Mouse (Mus musculus) kidney, embryonic 16.5 days (tissue): ENCODE measurements around the gene Cd274. TPM values are rescaled to one million over a fixed set of nuclear protein-coding genes. Genes with fewer than 3 reads are reported as not detected.
"Not testable (repeated sequence)": the region's sequence is repeated elsewhere in the genome, so short reads cannot be mapped to it uniquely, and the experiment has no call there.

Source experiments
- ATAC-seq: fragments of 200-750 bp; cut with Nextera tagmentation; 2 replicates; pipeline ENCODE4 v1.8.0; 2017; ENCODE audit warnings: moderate TSS enrichment; ENCODE audit not compliant: low FRiP score, low TSS enrichment
- H3K27ac ChIP-seq: fragments of 300-500 bp; sonication (generic); 2 replicates; pipeline ENCODE4 v1.5.1; 2014; ENCODE audit warnings: low read length
- H3K27me3 ChIP-seq: fragments of 300-500 bp; sonication (generic); 2 replicates; pipeline ENCODE4 v1.6.1; 2014; ENCODE audit warnings: low read length, control low read depth, mixed read lengths; ENCODE audit not compliant: insufficient read depth
- H3K36me3 ChIP-seq: fragments of 300-500 bp; sonication (generic); 2 replicates; pipeline ENCODE4 v1.6.1; 2014; ENCODE audit warnings: low read length, control low read depth, mixed read lengths; ENCODE audit not compliant: insufficient read depth
- H3K4me1 ChIP-seq: fragments of 300-500 bp; sonication (generic); 2 replicates; pipeline ENCODE4 v1.6.1; 2014; ENCODE audit warnings: low read length, control low read depth, mixed read lengths; ENCODE audit not compliant: insufficient read depth
- H3K4me2 ChIP-seq: fragments of 300-500 bp; sonication (generic); replicated peaks from 2 replicates; pipeline ENCODE4 v1.6.1; 2014; ENCODE audit warnings: low read depth, low read length
- H3K4me3 ChIP-seq: fragments of 300-500 bp; sonication (generic); 2 replicates; pipeline ENCODE4 v1.5.1; 2014; ENCODE audit warnings: mild to moderate bottlenecking, low read length
- H3K9ac ChIP-seq: fragments of 300-500 bp; sonication (generic); replicated peaks from 2 replicates; pipeline ENCODE4 v1.6.1; 2014; ENCODE audit warnings: low read length
- H3K9me3 ChIP-seq: fragments of 300-500 bp; sonication (generic); 2 replicates; pipeline ENCODE4 v1.6.1; 2016; ENCODE audit warnings: low read length, control low read depth
- WGBS: fragments of 180-500 bp; shearing (Covaris S2); extraction: QIAGEN DNeasy Blood & Tissue Kit; methylation state at CpG from one replicate; pipeline ENCODE4 v1.1.7; 2014; 5-methylcytosine and 5-hydroxymethylcytosine counted together
- polyA plus RNA-seq: library from polyadenylated mRNA; unstranded; fragments of >200 nt; fragmentation: Nextera tagmentation; extraction: Ambion mirVana; gene quantifications from 2 replicates; pipeline ENCODE4 v1.2.1, GENCODE M21; 2015

Cd274 gene
- polyA plus RNA-seq, 1 experiment from 2014 or later: 0.30 TPM

DNA sequence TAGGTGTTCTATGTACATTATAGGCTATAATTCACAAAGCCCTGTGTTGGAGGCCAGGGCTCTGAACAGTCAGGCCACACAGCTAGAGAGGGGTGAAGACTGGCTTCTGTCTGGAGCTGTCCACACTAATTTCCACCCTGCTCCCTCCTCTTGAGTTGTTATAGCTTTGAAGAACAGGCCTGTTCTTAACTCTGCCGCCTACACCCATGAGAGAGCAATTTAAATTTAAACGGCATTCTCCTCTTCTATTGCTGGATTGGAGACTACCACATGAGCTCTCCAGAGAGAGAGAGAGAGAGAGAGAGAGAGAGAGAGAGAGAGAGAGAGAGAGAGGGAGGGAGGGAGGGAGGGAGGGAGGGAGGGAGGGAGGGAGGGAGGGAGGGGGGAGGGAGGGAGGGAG, 38.1 kb downstream of the Cd274 start:
- WGBS: 50% methylated on average over 2 of the region's 2 CpGs
- H3K27me3 ChIP-seq: no peaks in the 10 kb centered on the region
- H3K27ac ChIP-seq: no peak overlapping the region
- H3K9ac ChIP-seq: no peak overlapping the region
- H3K4me1 ChIP-seq: no peaks in the 10 kb centered on the region
- no peaks in the 10 kb centered on the region for H3K36me3 ChIP-seq
- 0 out of 2 replicates have a peak, but pooled peaks cover 2% of the 10 kb centered on the region for H3K9me3 ChIP-seq
- no peak for ATAC-seq
- no peak overlapping the region for H3K4me3 ChIP-seq
- no peak overlapping the region for H3K4me2 ChIP-seq

DNA sequence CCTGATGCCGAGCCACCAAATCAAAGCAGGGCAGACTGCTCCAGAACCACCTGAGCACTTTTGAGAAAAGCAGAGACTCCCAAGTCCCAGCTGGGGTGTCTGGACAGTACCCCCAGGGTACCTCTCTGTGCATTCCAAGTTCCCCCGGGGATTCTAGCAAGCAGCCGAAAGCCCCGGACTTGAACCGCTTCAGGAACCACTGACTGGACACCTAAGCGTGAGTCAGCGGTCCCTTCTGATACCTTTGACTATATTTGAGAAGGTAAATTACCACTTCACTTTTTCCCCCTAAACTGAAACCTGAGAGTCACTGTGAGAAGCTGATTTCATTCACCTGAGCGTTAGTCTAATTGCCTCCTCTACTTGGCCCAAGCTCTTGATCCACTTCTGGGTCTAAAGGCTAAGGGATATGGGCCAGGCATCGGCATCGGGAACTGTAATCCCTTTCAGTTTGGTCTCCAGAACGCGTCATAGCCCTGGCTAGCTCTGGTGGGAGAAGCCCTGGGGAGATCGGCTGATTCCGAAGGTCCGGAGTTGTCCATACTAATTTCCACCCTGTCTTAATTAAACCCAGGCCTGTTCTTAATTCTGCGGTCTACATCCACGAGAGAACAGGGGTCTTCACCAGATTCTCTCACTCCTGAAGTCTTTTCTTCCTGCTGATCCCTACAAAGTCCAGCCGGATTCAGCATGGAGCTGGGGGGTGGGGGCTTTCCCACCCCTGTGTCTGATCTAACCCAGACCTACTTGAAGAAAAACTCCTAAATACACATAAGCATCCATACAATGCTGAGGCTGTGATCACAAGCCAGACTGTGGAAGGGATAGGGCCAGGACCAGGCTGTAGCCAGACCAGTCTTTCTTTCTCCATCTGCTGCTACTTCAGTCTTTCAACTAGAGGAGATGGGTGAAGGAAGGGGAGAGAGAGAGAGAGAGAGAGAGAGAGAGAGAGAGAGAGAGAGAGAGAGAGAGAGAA, 39.1 kb downstream of the Cd274 start:
- no peaks in the 10 kb centered on the region for H3K36me3 ChIP-seq
- 0 out of 2 replicates have a peak, but pooled peaks cover 2% of the 10 kb centered on the region for H3K9me3 ChIP-seq
- no peak overlapping the region for H3K4me2 ChIP-seq
- H3K4me3 ChIP-seq: no peak overlapping the region
- H3K4me1 ChIP-seq: no peaks in the 10 kb centered on the region
- H3K27me3 ChIP-seq: no peaks in the 10 kb centered on the region
- no peak overlapping the region for H3K9ac ChIP-seq
- ATAC-seq: no peak
- no peak overlapping the region for H3K27ac ChIP-seq
- 83% methylated on average over 18 of the region's 18 CpGs for WGBS

GRCm38 (mm10) chr19:29410619-29411018, 43.4 kb downstream of the Cd274 start, which contains the start of gene Pdcd1lg2:
Pdcd1lg2 (plus strand) TSS chr19:29410919.
- H3K9me3 ChIP-seq: no peaks in the 10 kb centered on the region
- 90% methylated on average over 4 of the region's 4 CpGs for WGBS
- no peak within 1 kb of the TSS for H3K9ac ChIP-seq
- no peak within 1 kb of the TSS for H3K4me2 ChIP-seq
- H3K27ac ChIP-seq: no peak within 1 kb of the TSS
- no peak within 1 kb of the TSS for H3K4me3 ChIP-seq
- H3K4me1 ChIP-seq: no peaks in the 10 kb centered on the region
- ATAC-seq: no peak
- H3K36me3 ChIP-seq: no peaks in the 10 kb centered on the region
- H3K27me3 ChIP-seq: no peaks in the 10 kb centered on the region

DNA sequence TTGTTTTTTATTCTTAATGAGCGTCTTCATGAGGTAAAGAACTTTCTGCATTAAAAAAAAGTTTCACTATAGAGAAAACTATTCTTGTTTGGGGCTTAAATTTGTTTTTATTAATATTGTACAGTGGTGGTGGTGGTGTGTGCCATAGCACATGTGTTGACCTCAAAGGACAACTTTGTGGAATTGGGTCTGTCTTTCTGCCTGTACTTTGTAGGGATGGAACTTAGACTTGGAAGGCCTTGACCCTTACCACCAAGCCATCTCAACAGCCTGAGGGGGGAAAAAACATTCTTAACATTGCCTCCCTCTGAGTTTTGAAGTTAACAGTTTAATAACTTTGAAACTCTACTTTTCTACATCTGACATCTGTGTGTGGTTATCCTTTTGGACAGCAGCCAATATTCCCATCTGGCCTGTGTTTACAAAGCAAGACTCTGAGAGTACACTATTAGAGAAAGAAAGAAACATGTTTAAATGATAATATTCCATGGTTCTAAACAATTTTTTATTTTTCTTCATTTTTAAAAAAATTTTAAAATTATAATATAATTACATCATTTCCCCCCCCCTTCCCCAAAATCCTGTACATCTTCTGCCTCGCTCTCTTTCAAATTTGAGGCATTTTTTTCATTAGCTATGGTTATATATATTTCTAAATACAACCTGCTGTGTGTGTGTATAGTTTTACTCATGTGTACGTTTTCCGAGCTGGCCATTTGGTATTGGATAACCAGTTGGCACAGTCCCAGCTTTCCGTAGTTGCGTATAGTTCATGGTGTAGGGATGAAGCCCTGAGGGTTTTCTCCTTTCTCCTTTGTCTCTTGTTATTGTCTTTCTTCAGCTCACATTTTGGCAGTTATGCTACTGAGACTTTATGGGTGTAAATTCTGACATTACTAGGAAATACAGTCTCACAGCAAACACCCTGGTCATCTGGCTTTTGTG, 45.5 kb downstream of the Cd274 start:
- no peaks in the 10 kb centered on the region for H3K9me3 ChIP-seq
- no peaks in the 10 kb centered on the region for H3K36me3 ChIP-seq
- no peak overlapping the region for H3K4me3 ChIP-seq
- WGBS: 70% methylated on average over 6 of the region's 6 CpGs
- no peak overlapping the region for H3K4me2 ChIP-seq
- ATAC-seq: no peak
- H3K9ac ChIP-seq: no peak overlapping the region
- H3K27me3 ChIP-seq: no peaks in the 10 kb centered on the region
- no peaks in the 10 kb centered on the region for H3K4me1 ChIP-seq
- H3K27ac ChIP-seq: no peak overlapping the region

- Histone ChIP-seq H3K4me1 (peaks cover 5% of the 10 kb centered on the region; the same call in 1 of the 2 replicates), H3K27me3 (no peaks in the 10 kb centered on the region), H3K36me3 (no peaks in the 10 kb centered on the region), H3K4me3 (no peak overlapping the region), H3K9me3 (no peaks in the 10 kb centered on the region), H3K4me2 (no peak overlapping the region), H3K9ac (no peak overlapping the region), H3K27ac (no peak overlapping the region)
- ATAC-seq: no peak
- 81% methylated on average over 3 of the region's 3 CpGs for WGBS
These were observed 47.3 kb downstream of the Cd274 start for GRCm38 (mm10) chr19:29414513-29414912.

DNA sequence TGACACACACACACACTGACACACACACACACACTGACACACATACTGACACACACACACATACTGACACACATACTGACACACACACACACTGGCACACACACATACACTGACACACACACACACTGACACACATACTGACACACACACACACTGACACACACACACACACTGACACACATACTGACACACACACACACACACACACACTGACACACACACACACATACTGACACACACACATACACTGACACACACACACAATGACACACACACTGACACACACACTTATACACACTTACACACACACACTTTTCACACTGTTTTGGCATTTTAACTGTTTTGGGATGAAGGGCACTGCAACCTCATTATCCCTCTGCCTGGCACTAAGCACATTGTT, 47.7 kb downstream of the Cd274 start:
- not testable (repeated sequence) for H3K9me3 ChIP-seq, H3K36me3 ChIP-seq, H3K27me3 ChIP-seq, ATAC-seq, H3K27ac ChIP-seq, H3K4me1 ChIP-seq, H3K9ac ChIP-seq, H3K4me3 ChIP-seq, H3K4me2 ChIP-seq

DNA sequence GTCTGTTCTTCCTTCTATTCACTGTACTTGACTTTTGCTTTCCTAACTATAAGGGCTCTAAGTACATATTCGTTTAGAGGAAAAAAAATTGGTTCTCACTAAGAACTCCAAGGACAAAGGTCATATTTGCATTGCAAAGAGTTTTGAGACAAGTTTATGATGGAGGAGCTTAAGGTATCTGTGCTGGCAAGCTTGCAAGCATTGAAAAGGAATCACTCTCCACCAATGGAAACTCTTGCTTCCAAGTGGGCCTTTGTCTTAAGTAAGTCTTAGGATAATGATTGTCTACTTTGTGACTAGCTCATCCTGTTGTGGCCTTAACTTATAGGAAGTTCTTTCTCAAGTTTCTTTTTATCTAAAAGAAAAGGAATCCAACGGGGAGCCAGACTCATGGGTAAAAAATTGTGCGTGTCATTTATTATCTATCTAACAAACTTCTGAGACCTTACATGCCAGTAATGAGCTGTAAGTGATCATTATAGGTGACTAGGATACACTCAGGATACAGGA, 49.2 kb downstream of the Cd274 start:
- no peak for ATAC-seq
- no peak overlapping the region for H3K4me3 ChIP-seq
- no peaks in the 10 kb centered on the region for H3K9me3 ChIP-seq
- H3K27me3 ChIP-seq: no peaks in the 10 kb centered on the region
- no peak overlapping the region for H3K4me2 ChIP-seq
- H3K4me1 ChIP-seq: peaks cover 5% of the 10 kb centered on the region; the same call in 1 of the 2 replicates
- WGBS: 70% methylated on average over 3 of the region's 3 CpGs
- H3K9ac ChIP-seq: no peak overlapping the region
- H3K27ac ChIP-seq: no peak overlapping the region
- H3K36me3 ChIP-seq: no peaks in the 10 kb centered on the region

GRCm38 (mm10) chr19:29417188-29417587, 49.9 kb downstream of the Cd274 start:
- H3K4me3 ChIP-seq: no peak overlapping the region
- WGBS: 87% methylated on average over 2 of the region's 2 CpGs
- H3K9me3 ChIP-seq: no peaks in the 10 kb centered on the region
- H3K27me3 ChIP-seq: no peaks in the 10 kb centered on the region
- no peaks in the 10 kb centered on the region for H3K36me3 ChIP-seq
- no peak overlapping the region for H3K27ac ChIP-seq
- H3K4me1 ChIP-seq: peaks cover 5% of the 10 kb centered on the region; the same call in 1 of the 2 replicates
- no peak overlapping the region for H3K4me2 ChIP-seq
- no peak overlapping the region for H3K9ac ChIP-seq
- ATAC-seq: no peak

DNA sequence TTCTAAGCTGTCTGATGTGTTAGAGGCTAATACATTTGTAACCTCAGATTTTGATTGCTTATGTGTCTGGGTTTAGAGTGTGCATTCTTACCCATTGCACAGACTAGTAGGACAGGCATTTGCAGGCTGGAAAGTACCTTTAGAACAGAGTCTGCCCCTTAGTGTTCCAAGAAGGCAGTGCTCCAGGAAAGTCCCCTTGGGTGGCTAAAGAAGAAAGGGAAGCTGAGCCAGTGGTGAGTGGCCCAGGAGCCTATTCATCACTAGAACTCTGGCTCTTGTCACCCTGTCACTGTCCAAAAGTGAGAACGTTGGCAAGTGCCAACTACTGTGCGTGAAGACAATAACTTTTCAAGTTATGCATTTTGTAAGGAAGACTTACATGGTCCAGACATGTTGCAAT, 50.6 kb downstream of the Cd274 start:
- no peak for ATAC-seq
- peaks cover 5% of the 10 kb centered on the region; the same call in 1 of the 2 replicates for H3K4me1 ChIP-seq
- H3K9ac ChIP-seq: no peak overlapping the region
- H3K27ac ChIP-seq: no peak overlapping the region
- no peak overlapping the region for H3K4me2 ChIP-seq
- 75% methylated on average over 2 of the region's 2 CpGs for WGBS
- H3K9me3 ChIP-seq: no peaks in the 10 kb centered on the region
- no peak overlapping the region for H3K4me3 ChIP-seq
- no peaks in the 10 kb centered on the region for H3K27me3 ChIP-seq
- no peaks in the 10 kb centered on the region for H3K36me3 ChIP-seq
